Mouse (Mus musculus) layer of hippocampus, adult 9-11 months (tissue): ENCODE data around the gene Gnaq.
A peak's percentile ranks its signal among the peaks of the same experiment; 100 is the strongest.
"Not testable (repeated sequence)": the region's sequence is repeated elsewhere in the genome, so short reads cannot be mapped to it uniquely, and the experiment has no call there.

ENCODE experiments used
- DNase-seq: peaks from one replicate; pipeline ENCODE4 v3.0.0; 2022

Gene Gnaq

GRCm38 (mm10) chr19:16261631-16262030 is 129.0 kb downstream of the Gnaq start:
- DNase-seq: no peak

- DNase-seq: peak; percentile 34
Measured at GRCm38 (mm10) chr19:16262340-16262739, 129.7 kb downstream of the Gnaq start.

- not testable (repeated sequence) for DNase-seq
Measured at GRCm38 (mm10) chr19:16267362-16267761, 134.7 kb downstream of the Gnaq start.

GRCm38 (mm10) chr19:16270236-16270635 is 137.6 kb downstream of the Gnaq start:
- no peak for DNase-seq

GRCm38 (mm10) chr19:16271002-16271401 is 138.4 kb downstream of the Gnaq start:
- no peak for DNase-seq

DNA sequence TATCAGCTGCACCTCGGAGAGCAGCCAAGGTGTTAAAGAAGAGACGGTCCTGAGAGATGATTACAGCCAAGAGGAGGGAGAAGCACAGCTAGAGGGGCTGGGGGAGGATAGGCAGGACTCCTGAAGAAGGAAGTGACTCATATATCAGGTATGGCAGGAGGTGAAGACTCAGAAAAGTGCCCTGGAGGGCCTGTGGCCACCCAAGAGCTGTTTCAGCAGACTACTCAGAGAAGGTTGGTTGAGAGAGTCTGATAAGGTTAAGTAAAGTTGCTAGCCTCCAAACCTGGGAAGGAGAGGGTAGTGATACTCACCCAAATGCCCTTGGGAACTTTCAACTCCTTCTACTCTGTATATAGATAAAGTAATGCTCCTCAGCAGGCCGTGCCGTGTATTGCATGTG is 140.4 kb downstream of the Gnaq start:
- no peak for DNase-seq

GRCm38 (mm10) chr19:16280231-16280630 is 147.6 kb downstream of the Gnaq start:
- DNase-seq: no peak

DNA sequence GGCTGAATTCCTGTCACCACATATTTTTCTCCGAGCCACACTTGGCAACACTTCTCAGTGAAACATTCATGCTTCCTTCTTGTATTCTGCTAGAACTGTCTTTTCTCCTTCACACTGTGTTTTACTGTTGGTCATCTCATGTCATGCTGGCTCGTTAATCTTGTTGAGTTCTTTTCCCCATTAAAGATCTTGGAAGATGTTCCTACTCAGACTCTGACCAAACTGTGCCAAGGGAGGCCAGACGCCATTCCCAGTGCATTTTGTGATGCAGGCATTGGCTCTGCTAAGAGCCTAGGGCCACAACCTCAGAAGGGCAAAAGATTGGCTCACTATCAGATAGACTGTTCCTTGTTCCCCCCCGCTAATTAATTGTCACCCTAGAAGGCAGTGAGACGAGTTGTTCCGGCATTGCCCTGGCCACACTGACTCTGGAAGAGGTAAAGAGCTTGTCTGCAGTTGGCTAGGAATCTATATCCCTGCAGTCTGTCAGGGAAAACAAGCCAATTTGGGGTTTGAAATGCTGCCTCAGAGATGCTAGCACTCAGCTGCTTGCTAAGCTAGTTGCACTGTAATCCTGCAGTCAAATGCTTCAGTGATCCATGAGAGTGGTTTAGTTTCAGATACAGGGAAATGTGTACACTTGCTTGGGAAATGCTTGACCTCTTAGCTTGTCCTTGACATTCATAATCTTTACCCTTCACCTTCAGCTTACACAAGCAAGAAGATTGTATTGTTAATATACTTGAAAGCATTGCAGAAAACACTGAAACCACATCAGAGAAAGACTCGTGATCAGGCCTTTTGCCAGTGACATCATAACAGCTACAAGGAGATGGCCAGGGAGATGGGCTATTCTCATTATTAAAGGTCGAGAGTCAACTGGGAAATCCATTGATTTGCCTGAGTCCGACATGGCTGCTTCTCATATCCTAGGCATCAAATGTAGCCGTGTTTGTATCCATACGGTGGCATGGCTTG is 152.7 kb downstream of the Gnaq start:
- DNase-seq: peak; percentile 25

GRCm38 (mm10) chr19:16286451-16287175 is 154.0 kb downstream of the Gnaq start:
- no peak for DNase-seq

DNA sequence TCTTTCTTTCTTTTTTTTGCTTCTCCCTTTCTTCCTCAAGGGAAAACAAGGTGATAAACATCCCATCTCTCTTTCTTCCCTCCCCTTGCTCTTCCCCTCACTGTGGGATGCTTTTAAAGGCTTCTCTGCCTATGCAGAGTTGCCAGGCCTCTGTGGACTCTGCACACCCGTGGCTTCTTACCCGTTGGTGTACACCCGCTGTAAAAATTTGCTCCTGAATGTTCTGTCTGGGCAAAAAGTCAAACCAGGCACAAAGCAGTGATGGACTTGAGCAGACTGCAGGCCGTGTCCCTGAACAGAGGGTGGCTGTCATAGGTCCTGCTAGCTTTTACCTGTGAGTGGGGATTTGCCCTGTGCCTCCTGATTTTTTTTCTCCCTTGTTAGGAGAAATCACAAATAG is 154.7 kb downstream of the Gnaq start:
- no peak for DNase-seq

- DNase-seq: no peak
Measured at GRCm38 (mm10) chr19:16287971-16288370, 155.3 kb downstream of the Gnaq start.

DNA sequence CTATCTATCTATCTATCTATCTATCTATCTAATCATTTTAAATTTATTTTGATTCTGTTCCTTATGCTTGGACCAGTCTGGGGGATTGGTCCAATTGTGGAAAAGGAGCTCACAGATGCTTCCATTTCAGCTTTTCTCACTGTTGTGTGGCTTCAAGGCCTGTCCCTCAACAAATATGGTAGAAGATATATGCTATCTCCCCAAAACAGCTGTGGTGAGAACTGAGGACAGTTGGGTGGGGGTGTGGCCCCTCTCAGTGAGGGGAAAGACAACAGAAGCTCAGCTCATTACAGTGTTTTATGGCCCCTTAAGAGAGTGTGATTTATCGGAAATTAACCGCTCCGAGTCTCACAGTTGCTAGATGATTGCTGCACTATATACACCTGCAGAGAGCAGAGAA is 158.5 kb downstream of the Gnaq start:
- DNase-seq: no peak

GRCm38 (mm10) chr19:16292056-16292608 is 159.5 kb downstream of the Gnaq start:
- no peak for DNase-seq

DNA sequence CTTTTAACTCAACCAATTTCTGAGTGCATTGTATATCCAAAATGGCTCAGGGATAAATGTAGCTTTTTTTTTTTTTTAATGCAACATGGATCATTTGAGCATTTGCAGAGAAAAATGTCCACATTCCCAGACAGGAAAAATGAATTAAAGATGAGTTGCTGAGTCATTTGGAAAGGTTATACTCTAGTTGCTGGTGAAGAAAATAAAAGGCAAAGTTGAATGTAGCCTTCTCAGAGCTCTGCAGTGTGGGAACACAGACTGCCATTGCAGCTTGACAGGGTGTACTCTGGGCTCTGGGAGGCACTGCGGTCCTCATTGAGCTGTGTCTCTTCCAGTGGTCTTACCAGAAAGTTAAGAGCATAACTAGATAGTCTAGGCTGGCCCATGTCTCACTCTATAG is 160.3 kb downstream of the Gnaq start:
- DNase-seq: no peak

GRCm38 (mm10) chr19:16300413-16300812 is 167.8 kb downstream of the Gnaq start:
- DNase-seq: no peak

- no peak for DNase-seq
Measured at GRCm38 (mm10) chr19:16301336-16301735, 168.7 kb downstream of the Gnaq start.

- DNase-seq: no peak
Measured at GRCm38 (mm10) chr19:16309031-16309430, 176.4 kb downstream of the Gnaq start.

DNA sequence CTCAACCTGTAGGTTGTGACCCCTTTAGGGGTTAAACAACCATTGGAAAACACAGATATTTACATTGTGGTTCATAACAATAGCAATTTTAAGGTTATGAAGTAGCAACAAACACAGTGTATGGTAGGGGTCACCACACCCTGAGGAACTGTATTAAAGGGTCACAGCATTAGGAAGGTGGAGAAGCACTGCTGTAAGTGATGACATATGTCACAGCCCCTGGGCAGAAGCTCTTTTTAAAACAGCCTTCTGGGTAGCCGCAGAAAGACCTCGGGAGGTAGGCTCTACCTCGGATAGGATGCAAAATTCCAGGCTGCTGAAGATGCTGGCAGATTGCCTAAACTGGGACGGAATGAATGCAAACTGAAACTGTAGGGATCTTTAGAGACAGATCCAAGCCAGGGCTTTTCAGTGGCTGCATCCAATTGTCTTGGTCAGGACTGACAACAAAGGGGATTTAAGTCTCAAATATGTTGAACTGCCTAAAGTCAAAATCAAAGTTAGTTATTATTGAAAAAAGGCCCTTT is 181.7 kb downstream of the Gnaq start:
- DNase-seq: no peak

DNA sequence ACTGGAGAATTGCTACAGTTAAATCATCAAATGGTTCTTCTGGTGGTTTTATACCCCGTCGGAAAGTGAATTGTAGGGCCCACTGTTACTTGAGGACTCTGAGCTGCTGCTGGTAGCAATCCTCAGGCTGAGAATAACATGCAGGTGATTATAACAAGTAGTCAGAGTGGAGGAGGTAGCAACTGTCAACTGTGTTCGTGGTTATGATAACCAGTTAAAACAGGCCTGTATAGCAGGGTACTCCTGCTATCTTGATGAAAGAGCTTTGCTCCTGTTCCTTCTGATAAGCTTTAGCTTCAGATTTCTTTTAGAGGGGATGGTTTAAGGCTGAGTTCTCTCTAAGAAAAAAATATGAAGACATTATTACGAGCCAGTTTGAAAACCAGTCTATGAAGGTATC is 182.9 kb downstream of the Gnaq start:
- no peak for DNase-seq

DNA sequence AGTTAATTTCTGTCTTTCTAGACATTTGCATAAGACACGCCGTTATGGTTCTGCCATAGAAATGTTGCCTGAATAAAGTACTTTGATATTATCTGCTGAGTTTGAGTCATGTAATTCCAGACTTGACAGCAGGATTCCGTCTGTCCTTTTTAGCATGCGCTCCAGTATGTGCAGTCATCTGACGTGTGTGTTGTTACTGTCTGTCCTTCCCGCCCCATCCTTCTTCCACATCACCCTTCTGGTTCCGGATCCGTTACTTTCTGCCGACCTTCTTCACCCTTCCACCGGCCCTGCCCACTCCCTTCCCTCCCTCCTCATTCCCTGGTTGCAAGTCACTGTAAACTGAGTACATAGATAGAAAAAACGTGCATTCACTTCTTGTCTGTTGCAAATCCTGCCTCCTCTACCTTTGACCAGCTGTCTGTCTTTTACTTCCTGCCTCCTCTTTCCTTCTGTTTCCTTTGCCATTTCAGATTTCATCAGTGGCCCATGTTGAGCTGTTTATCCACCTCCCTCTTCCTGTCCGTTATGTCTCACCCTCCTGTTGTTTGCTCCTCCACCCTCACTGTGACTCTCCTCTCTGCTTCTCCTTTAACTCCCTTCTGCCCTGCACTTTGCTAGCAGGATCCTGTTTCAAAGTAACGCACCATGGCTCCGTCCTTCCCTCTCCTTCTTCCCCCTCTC is 185.6 kb downstream of the Gnaq start:
- DNase-seq: peak; percentile 48

- DNase-seq: no peak
Measured at GRCm38 (mm10) chr19:16319986-16320385, 187.4 kb downstream of the Gnaq start.

DNA sequence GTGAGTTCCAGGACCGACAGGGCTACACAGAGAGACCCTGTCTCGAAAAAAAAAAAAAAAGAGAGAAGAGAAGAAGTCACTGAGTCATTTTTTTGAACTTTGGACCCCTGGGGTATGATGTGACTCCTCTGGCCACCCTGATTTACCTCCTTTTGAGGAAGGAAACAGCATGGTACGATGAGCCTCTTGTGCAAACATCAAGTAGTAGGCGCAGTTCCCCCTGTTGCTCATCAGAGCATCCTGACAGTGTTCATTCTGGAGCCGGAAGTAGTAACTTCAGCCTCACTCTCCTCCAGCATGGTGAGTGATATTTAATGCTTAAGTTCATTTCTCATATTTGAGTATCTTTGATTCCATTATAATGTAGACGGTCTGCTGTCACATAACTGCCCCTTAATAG is 190.4 kb downstream of the Gnaq start:
- no peak for DNase-seq

- no peak for DNase-seq
Measured at GRCm38 (mm10) chr19:16324239-16324638, 191.6 kb downstream of the Gnaq start.
